Mouse (Mus musculus) megakaryocyte progenitor cell, adult 5-6 weeks (primary cell): ENCODE measurements around the gene Akap8l. TPM values are rescaled to one million over a fixed set of nuclear protein-coding genes. Genes with fewer than 3 reads are reported as not detected.

Experiments used
- ATAC-seq: replicated peaks from 2 replicates; pipeline ENCODE4 v1.8.0; 2016; ENCODE audit warnings: mild to moderate bottlenecking, moderate TSS enrichment, inconsistent platforms; ENCODE audit not compliant: poor library complexity
- total RNA-seq, 2 experiments: library from RNA; stranded (forward) in 1 of 2; stranded (reverse) in 1 of 2; fragments of 157-497, 149-512 nt in 1 of 2; fragments of 200-1000 nt in 1 of 2; gene quantifications; 2 replicates each; pipeline versions ENCODE4 v1.2.3 to v1.2.4; 2015 to 2017

Gene Akap8l
- total RNA-seq (2015) (50.1 and 53.2 TPM in 2 replicates), total RNA-seq (2017) (55.8 and 59.4 TPM in 2 replicates)

DNA sequence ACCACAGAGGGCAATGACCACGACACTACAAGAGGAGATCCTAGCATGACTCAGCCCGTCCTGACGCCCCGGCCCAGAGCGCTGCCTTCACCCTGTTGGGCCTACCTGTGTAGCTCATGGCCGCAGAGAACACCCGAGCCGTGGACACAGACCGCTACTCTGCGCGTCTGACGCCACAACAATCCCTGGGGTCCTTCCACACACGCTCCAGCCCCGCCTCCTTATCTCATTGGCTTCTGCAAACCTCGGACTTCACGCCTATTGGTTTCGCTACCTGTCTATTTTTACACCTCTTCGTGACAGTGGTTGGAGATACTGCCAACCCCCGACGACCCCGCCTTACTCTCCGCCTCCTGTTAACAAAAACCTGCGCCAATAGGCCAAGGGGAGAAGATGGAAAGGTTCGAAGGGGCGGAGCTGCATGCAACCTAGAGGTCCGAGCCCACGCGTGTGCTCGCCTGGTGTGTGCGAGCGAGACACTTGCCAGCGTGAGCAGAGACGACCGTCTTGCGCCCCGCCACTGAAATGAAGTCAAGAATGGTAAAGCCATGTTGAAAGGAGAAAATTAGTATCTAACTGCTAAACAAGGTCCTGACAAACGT lies at the start of gene Akap8l:
Gene Akap8l (minus strand): TSS at position 226 of the 602 bp plus-strand sequence.
- peak; percentile 85 for ATAC-seq

DNA sequence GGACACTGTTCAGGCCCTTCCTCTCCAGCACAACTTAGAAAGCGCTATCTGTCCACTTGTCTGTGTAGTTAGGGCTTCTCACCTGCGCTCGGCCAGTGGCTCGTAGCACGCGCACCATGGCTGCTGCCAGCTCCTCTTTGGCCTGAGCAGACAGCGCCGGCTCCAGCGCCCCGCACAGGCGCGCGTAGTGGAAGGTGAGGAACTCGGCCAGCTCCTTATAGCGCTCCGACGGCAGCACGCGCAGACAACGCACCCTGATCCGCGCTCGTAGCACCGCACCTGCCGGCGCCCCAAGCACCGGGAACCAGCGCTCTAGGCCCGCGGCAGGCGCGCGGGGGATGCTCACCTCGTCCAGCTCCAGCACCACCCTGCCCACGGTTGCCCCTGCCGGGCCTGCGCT lies 45.9 kb upstream of the Akap8l start:
- ATAC-seq: no peak

DNA sequence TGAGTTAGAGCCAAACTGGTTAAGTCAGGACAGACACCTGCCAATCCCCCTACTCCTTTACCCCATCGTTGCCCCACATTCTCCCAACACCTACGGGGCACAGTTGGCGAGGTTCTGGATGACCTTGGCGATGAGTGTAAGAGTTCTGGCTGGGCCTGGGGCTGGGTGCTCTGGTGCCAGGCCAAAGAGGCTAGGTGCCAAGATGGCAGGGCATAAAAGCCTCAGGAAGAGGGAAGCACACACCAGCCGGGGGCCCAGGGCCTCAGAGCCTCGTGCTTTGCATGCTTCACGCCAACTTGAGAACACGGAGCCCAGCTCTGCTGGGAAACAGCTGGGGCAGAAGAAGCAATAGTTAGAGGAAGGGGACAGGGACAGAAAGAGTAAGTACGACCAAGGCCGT lies 43.5 kb upstream of the Akap8l start:
- no peak for ATAC-seq

GRCm38 (mm10) chr17:32389101-32389659 lies 38.8 kb upstream of the Akap8l start, which contains the start of gene Wiz:
TSS of gene Wiz (minus strand) at chr17:32389439.
- peak; percentile 87 for ATAC-seq

GRCm38 (mm10) chr17:32388370-32389100 lies 38.1 kb upstream of the Akap8l start:
- 0 out of 2 replicates have a peak, but pooled peaks have one; percentile 10 for ATAC-seq

GRCm38 (mm10) chr17:32387986-32388369 lies 37.6 kb upstream of the Akap8l start:
- ATAC-seq: no peak

- peak; percentile 56 for ATAC-seq
Observed at GRCm38 (mm10) chr17:32386659-32387432, 36.4 kb upstream of the Akap8l start.

DNA sequence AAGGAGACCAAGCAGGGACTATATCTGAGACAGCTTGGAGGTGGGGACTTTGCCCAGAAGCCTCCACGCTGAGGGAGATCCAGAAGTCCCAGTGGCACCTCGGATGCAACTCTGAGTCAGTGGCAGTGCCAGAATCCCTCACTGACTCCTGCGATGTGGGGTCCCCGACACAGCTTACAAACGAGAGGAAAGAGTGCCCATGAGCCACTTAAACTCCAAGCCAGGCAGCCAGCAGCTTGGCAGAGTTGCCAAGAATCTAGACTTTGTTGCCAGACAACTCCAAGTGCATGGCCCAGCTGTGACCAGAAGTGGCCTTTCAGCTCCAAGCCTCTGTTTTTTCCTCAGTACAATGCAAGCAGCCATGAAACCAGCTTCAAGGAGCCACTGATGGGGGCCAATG lies 33.3 kb upstream of the Akap8l start:
- ATAC-seq: no peak

DNA sequence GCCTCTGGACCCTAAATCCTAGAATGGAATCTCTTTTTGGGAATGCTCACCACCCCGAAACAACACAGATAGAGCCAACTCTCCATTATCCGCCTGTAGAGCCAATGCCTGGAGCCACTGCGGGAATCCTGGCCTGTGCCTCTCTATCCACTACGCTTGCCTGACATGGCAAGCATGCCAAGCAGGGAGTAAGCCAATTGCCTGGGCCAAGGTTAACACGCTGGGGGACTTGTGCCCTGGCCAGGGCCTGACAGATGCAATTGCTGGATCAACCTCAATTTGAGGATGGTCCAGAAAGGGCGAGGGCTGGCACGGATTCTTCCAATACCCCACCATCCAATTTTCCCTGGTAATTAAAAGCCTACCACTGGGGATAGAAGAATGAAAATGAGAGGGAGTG lies 32.2 kb upstream of the Akap8l start:
- no peak for ATAC-seq

DNA sequence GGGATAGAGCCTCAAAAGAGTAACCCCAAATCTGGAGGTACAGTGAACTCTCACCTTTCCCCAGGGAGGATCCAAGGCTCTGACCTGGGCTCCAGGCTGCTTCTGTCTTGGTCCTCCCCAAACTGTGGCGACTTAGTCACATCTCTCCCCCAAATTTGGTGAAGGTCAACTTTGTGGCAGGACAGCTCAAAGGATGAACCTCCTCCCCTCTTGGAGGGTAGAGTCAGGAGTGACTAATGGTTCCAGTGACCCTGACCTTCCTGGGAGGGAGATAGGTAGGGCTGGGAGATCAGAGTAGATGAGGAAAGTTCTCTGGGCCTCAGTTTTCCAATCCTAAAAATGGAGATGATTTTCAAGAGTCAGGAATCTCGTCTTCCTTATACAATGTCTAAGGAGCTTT lies 28.4 kb upstream of the Akap8l start:
- ATAC-seq: no peak

GRCm38 (mm10) chr17:32377137-32377536 lies 26.7 kb upstream of the Akap8l start:
- ATAC-seq: peak; percentile 44; the same call in 1 of the 2 replicates

GRCm38 (mm10) chr17:32376475-32376874 lies 26.1 kb upstream of the Akap8l start:
- no peak for ATAC-seq

- ATAC-seq: peak; percentile 24; the same call in 1 of the 2 replicates
Observed at GRCm38 (mm10) chr17:32368991-32369578, 18.7 kb upstream of the Akap8l start.

- ATAC-seq: no peak
Observed at GRCm38 (mm10) chr17:32367706-32368105, 17.3 kb upstream of the Akap8l start.

DNA sequence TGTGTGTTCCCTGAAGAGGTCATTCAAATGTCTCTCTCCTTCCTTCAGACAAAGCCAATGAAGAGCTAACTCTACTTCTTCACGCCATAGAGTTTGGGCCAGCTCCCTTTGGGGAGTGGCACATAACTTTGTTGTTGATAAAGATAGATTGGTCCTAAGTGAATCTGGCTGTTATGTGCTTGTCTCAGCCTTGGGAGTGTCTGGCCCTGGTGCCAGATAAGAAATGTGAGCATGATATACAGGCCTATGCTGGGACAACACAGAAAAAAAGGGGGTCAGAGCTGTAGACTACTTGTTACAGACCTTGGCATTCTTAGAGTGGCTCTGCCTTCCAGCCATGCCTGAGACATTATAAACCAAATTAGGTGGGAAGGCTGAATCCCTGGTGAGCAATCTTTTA lies 14.9 kb upstream of the Akap8l start:
- peak; percentile 59 for ATAC-seq

DNA sequence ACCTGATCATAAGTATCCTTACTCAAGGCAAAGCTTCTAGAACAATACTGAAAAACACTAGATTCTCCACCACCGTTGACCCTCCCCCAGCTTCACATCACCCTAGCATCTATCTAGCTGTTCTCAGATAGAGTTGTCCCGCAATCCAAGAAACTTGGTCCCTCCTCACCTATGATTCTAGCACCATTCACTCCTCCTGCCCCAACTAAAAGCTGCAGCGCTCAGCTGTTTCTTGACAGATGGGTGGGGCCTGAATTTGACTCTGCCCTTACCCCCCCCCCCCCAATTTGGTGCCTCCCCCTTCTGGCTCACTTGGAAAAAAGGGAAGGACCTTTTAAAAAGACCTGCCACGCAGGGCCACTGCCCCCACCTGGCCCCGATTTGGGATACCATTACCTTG lies 14.4 kb upstream of the Akap8l start:
- ATAC-seq: 0 out of 2 replicates have a peak, but pooled peaks have one; percentile 3

DNA sequence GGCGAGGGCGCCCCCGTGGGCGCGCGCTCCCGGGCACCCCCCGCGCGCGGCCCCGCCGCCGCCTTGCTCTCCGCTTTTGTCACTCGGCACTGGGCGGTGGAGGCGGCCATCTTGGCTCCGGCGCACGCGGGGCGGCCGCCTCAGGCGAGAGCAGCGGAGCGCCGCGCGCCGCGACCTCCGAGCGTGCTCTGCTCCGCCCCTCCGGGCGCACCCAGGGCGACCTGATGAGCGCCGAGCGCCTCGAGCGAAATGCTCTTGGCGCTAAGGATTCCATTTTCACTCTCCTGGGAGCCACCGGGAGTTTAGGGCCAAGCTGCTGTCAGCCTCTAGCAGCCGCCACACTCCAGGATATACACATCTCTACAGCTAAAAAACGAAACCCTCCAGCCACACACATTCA lies 13.9 kb upstream of the Akap8l start:
- ATAC-seq: peak; percentile 88

DNA sequence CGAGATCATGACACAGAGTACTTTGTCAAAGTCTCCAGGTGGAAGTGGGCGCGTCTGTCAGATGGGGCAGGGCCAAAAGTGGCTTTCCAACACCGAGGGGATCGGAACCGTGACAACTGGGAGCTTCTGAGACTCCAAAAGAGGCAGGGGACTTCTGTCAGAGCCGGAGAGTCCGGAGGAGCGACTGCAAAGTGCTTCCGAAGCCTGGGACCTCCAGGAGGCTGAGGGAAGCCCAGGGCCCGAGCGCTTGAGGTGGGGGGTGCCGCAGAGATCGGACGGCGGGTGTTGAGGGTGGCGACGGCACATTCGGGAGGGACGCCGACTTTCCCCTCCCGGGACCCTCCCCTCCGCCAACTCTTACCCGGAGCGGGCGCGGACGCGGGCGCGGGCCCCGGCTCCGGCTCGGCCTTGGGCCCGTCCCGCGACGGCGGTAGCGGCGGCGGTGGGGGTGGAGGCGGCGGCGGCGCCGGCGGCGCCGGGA lies 13.5 kb upstream of the Akap8l start:
- ATAC-seq: peak; percentile 27

DNA sequence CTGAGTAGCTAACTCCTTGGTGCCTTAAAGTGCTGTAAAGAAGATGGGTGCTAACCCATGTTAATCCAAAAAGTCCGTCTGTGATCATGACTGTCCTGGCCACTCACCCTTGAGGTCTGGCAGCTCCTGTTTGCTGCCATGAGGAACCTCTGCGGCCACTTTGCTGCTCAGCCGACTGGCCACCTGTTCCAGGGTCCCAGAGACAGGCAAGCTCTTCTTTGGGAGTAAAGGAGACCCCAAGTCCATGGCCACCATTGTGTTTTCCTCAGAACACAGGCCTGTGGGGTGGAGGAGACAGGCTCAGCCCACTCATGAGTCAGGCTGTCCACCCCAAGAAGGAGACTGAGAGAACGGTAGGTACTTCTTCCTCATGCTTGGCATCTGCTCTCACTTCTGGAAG lies 12.3 kb upstream of the Akap8l start:
- ATAC-seq: no peak

DNA sequence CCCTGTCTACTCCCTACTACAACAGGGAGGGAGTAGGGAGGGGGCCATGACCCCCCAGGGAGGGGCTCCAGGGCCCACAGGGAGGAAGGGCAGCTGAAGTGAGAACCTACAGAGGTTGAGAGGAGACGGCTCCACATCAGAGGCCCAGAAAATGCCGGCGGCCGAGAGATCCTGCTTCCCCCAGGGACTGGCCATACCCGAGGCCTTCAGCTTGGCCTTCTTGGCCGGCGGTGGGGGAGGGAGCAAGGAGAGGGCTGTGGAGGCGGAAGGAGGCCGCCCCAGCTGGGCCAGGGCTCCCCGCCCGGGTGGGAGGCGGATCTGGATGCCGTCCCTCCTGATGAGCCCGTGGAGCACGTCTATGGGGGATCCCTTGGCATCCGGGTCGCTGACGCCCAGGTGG lies 9.5 kb upstream of the Akap8l start:
- ATAC-seq: no peak

DNA sequence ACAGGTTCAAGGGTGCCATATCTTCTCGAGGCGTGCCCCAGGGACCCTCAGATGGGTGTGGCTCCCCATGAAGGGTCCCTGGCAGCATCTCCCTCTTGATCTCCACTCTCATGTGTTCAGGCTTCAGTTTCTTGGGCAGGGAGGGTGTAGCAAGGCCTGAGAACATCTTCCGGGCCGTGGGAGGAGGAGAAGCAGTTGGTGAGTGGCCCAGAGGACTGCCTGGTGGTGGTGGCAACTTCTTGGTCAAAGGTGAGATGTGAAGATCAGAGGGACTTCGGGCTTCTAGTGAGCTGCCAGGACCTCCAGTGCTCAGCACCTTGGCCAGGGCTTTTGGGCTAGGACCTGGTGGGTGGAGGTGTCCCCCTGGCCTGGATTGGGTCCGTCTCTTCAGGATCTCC lies 8.5 kb upstream of the Akap8l start:
- no peak for ATAC-seq
